Mouse (Mus musculus): ENCODE results near the gene Cldn2.

DNA sequence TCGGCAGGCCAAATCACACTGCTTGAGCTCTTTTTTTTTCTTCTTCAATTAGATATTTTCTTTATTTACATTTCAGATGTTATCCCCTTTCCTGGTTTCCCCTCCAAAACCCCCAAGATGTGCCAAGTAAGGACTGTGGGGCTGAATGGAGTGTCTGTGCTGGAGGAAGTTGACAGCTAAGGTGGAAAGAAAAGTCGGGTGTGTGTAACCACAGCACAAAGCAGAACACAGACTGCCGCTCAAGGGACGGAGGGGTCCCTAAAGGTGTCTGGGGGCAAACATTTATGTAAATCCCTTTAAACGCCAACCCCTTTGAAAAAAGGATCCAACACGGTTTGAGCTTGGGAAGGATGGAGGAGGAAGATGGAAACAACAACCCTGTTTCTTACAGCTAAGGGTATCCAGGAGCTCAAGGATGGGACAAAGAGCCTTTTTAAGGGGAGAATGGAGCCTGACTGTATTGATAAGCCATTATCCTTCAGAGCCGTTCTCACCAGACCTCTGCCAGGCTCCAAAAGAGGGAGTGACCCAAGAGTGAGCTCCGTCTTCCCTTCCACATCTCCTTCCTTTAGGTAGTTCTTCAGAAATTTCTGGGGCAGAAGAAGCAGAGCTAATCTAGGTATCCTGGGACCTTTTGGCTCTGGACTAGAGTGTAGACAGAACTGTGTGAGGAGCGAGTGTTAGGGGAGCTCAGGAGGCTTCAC lies 12.8 kb downstream of the Cldn2 start:
- TF ChIP-seq EP300 (IDR thresholded peaks at IDR 0.05; ENCODE audit: low read depth in 1 of 2, low read length in 2 of 2) (no peak; a peak in 1 of 4 replicates), POLR2A (IDR thresholded peaks at IDR 0.05; ENCODE audit: control insufficient read depth in 1 of 2, insufficient read depth in 1 of 2, low read depth in 1 of 2, low read length in 2 of 2, poor library complexity in 1 of 2) (no peak), BHLHE40 (IDR thresholded peaks at IDR 0.05; ENCODE audit: borderline replicate concordance, low read depth, low read length) (no peak), CTCF (IDR thresholded peaks at IDR 0.05 in 2 of 3, conservative IDR thresholded peaks at IDR 0.05 in 1 of 3; ENCODE audit: control insufficient read depth in 1 of 3, insufficient read depth in 1 of 3, low read depth in 2 of 3, low read length in 3 of 3, poor library complexity in 1 of 3, severe bottlenecking in 1 of 3) (no peak), MAX (IDR thresholded peaks at IDR 0.05; ENCODE audit: low read length) (no peak), MXI1 (IDR thresholded peaks at IDR 0.05; ENCODE audit: low read depth, low read length) (no peak), GATA1 (IDR thresholded peaks at IDR 0.05; ENCODE audit: low read depth, low read length) (peak; percentile 5; the same call in 1 of the 2 replicates), ELF1 (IDR thresholded peaks at IDR 0.05; ENCODE audit: low read depth, low read length) (no peak)
